Mouse (Mus musculus) C2C12 (cell line): ENCODE measurements around the gene Hsd17b11.

ENCODE experiments used
- CEBPB ChIP-seq: IDR thresholded peaks from one replicate; pipeline ENCODE4 v1.6.1; 2011; ENCODE audit warnings: low read depth, mild to moderate bottlenecking, control low read depth, moderate library complexity
- CTCF ChIP-seq: IDR thresholded peaks from one replicate; pipeline ENCODE4 v1.5.1; 2011; ENCODE audit not compliant: control insufficient read depth, insufficient read depth, insufficient read length
- FOSL1 ChIP-seq: IDR thresholded peaks from one replicate; pipeline ENCODE4 v1.8.0; 2011; ENCODE audit warnings: mild to moderate bottlenecking, low read length; ENCODE audit not compliant: poor library complexity, insufficient read depth, severe bottlenecking
- MYOD1 ChIP-seq: IDR thresholded peaks from one replicate; pipeline ENCODE4 v1.6.1; 2011; ENCODE audit warnings: low read depth; ENCODE audit not compliant: control insufficient read depth, insufficient read length

DNA sequence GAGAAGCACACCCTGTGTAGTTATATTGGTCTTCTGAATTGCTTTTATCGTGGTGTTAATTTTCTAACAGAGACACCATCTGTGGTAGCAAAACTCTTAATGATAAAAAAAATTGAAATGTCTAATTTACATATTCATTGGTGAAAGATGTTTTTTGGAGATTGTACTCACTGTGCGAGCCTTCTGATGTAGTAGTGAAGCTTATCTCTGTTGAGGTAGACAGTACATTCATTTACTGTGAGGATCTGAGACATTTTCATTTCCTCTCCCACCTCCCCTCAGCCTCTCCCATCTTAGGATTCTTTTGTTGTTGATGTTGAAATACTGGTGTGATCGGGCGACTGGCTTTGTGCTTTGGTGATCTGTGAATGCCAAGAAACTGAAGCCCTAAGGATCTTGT lies 49.3 kb upstream of the Hsd17b11 start:
- TF ChIP-seq CTCF (no peak), CEBPB (no peak), MYOD1 (no peak), FOSL1 (no peak)
